Mouse (Mus musculus) kidney, adult 2 months (tissue): ENCODE measurements around the gene Cry2. TPM values are rescaled to one million over a fixed set of nuclear protein-coding genes. Genes with fewer than 3 reads are reported as not detected.

Source experiments
- DNase-seq: peaks from one replicate; pipeline ENCODE4 v3.0.0; 2021
- H3K27ac ChIP-seq: fragments of 200-500 bp; 2 replicates; pipeline ENCODE4 v1.5.1; 2012; ENCODE audit warnings: low read depth, low read length, control low read depth, inconsistent platforms; ENCODE audit not compliant: insufficient read depth
- H3K27me3 ChIP-seq: fragments of 200-500 bp; replicated peaks from 2 replicates; pipeline ENCODE4 v1.6.1; 2012; ENCODE audit warnings: mild to moderate bottlenecking, moderate library complexity, low read length, inconsistent platforms; ENCODE audit not compliant: control insufficient read depth, insufficient read depth
- H3K36me3 ChIP-seq: fragments of 200-500 bp; 2 replicates; pipeline ENCODE4 v1.6.1; 2012; ENCODE audit warnings: mild to moderate bottlenecking, moderate library complexity, low read length, inconsistent platforms; ENCODE audit not compliant: control insufficient read depth, insufficient read depth
- H3K4me1 ChIP-seq: fragments of 200-500 bp; 2 replicates; pipeline ENCODE4 v1.6.1; 2011; ENCODE audit warnings: low read length; ENCODE audit not compliant: control insufficient read depth, insufficient read depth
- H3K4me3 ChIP-seq: fragments of 200-500 bp; 2 replicates; pipeline ENCODE4 v1.5.1; 2011; ENCODE audit warnings: mild to moderate bottlenecking, low read depth, low read length, control low read depth; ENCODE audit not compliant: insufficient read depth
- CTCF ChIP-seq: fragments of 200-500 bp; conservative IDR thresholded peaks from 2 replicates; pipeline ENCODE4 v1.5.1; 2011; ENCODE audit warnings: low read depth, mild to moderate bottlenecking, control low read depth, low read length, moderate library complexity, mixed read lengths; ENCODE audit not compliant: insufficient read depth, insufficient read length
- POLR2A ChIP-seq: fragments of 200-500 bp; IDR thresholded peaks from one replicate; pipeline ENCODE4 v1.6.1; 2011; ENCODE audit warnings: low read depth, low read length, control low read depth
- WGBS: fragments of 180-500 bp; shearing (Covaris S2); methylation state at CpG from one replicate; pipeline ENCODE4 v1.1.7; 2018; 5-methylcytosine and 5-hydroxymethylcytosine counted together
- polyA plus RNA-seq: library from polyadenylated mRNA; depleted of rRNA; stranded (reverse); fragments of >200 nt; gene quantifications from 2 replicates; pipeline ENCODE4 v1.2.3, GENCODE M21; 2012

Gene Cry2
- polyA plus RNA-seq, 1 experiment = 13.5 TPM

- Histone ChIP-seq H3K4me3 (no peak overlapping the region), H3K36me3 (no peaks in the 10 kb centered on the region), H3K27me3 (no peaks in the 10 kb centered on the region), H3K4me1 (no peaks in the 10 kb centered on the region; the same call in 1 of the 2 replicates), H3K27ac (no peak overlapping the region)
- no peak for TF ChIP-seq CTCF
- TF ChIP-seq POLR2A = no peak
- peak; percentile 49 for DNase-seq
- 68% methylated on average over 6 of the region's 6 CpGs for WGBS
Measured at GRCm38 (mm10) chr2:92390206-92390930, 43.5 kb downstream of the Cry2 start.

- 28% methylated on average over 10 of the region's 10 CpGs for WGBS
- peak overlapping the region; percentile 63; the same call in 1 of the 2 replicates for H3K27ac ChIP-seq
- H3K4me1 ChIP-seq = no peaks in the 10 kb centered on the region; the same call in 1 of the 2 replicates
- no peak for TF ChIP-seq CTCF
- no peak for TF ChIP-seq POLR2A
- no peaks in the 10 kb centered on the region for H3K27me3 ChIP-seq
- H3K36me3 ChIP-seq = no peaks in the 10 kb centered on the region
- peak overlapping the region; percentile 68 for H3K4me3 ChIP-seq
- no peak for DNase-seq
Measured at GRCm38 (mm10) chr2:92389645-92390044, 44.2 kb downstream of the Cry2 start.

GRCm38 (mm10) chr2:92388891-92389641 is 44.8 kb downstream of the Cry2 start:
- WGBS = 1% methylated on average over 62 of the region's 62 CpGs
- TF ChIP-seq POLR2A (no peak), CTCF (no peak)
- no peaks in the 10 kb centered on the region for H3K27me3 ChIP-seq
- H3K36me3 ChIP-seq = no peaks in the 10 kb centered on the region
- H3K27ac ChIP-seq = peak overlapping the region; percentile 63; the same call in 1 of the 2 replicates
- peak overlapping the region; percentile 68 for H3K4me3 ChIP-seq
- peak; percentile 88 for DNase-seq
- H3K4me1 ChIP-seq = no peaks in the 10 kb centered on the region; the same call in 1 of the 2 replicates

GRCm38 (mm10) chr2:92388081-92388517 is 45.7 kb downstream of the Cry2 start:
- no peak overlapping the region for H3K4me3 ChIP-seq
- 61% methylated on average over 3 of the region's 3 CpGs for WGBS
- TF ChIP-seq CTCF (no peak), POLR2A (no peak)
- no peaks in the 10 kb centered on the region for H3K27me3 ChIP-seq
- no peak for DNase-seq
- H3K36me3 ChIP-seq = no peaks in the 10 kb centered on the region
- no peak overlapping the region for H3K27ac ChIP-seq
- H3K4me1 ChIP-seq = no peaks in the 10 kb centered on the region; the same call in 1 of the 2 replicates

DNA sequence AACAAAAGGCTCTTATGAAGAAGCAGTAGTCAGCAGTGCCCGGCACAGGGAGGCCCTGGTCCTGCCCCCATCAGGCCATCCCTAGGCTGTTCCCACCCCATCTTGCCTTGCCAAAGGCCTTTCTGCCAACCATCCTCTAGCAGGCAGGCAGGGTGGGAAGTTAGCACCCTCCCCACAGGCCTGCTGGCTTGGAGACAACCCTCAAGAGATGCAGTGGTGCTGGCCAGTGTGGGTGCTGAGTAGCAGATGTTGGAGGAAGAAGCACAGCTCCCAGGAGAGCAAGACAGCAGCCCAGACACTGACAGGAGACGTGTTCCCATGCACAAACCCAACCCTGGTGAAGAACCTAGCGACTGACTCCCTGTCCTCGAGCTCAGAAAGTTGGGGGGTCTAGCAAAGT is 46.2 kb downstream of the Cry2 start:
- Histone ChIP-seq H3K27ac (no peak overlapping the region), H3K4me1 (no peaks in the 10 kb centered on the region; the same call in 1 of the 2 replicates), H3K4me3 (no peak overlapping the region), H3K27me3 (no peaks in the 10 kb centered on the region), H3K36me3 (no peaks in the 10 kb centered on the region)
- no peak for DNase-seq
- no peak for TF ChIP-seq CTCF
- WGBS = 84% methylated on average over 4 of the region's 4 CpGs

DNA sequence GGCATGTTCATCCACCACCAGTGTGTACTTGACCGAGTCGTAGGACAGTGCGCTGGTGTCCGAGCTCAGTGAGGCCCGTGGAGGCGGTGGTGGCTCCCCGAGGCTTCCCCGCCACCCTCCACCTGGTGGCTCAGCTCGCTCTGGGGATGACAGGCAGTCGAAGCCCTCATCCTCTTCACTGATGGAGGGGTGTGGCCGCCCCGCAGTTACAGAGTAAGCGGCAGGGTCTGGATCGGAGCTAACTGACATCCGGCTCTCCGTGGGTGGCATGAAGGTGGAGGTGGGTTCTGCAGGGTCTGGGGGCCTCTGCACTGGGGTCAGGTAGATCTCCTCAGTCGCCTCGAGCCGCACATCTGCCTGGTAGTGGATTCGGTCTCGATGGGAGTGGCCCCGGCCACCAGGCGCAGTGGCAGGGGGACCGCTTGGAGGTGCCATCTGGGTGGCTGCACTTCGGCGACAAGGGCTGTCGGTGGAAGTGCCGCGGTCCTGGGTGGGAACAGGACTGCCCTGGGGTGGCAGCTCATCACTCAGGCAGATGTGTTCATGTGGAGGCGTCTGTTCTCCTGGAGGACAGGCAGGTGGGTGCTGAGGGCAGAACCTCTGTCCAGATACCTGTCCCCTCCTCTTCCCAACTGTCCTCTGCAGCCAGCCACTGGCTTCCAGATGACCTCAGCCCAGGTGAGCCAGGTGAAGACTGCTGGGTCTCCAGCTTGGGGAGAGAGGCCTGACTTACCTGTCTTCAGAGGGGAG is 46.8 kb downstream of the Cry2 start:
- no peak overlapping the region for H3K4me3 ChIP-seq
- H3K36me3 ChIP-seq = no peaks in the 10 kb centered on the region
- no peak for TF ChIP-seq CTCF
- TF ChIP-seq POLR2A = no peak
- H3K27me3 ChIP-seq = no peaks in the 10 kb centered on the region
- DNase-seq = no peak
- H3K27ac ChIP-seq = no peak overlapping the region
- no peaks in the 10 kb centered on the region; the same call in 1 of the 2 replicates for H3K4me1 ChIP-seq
- WGBS = 91% methylated on average over 30 of the region's 30 CpGs
